Mouse (Mus musculus) T-cell, adult 2 months (primary cell): Measurements from ENCODE around the gene Pde1b.

Experiments used
- DNase-seq: peaks from one replicate; pipeline ENCODE4 v3.0.0; 2022; ENCODE audit warnings: low spot score

Pde1b gene

DNA sequence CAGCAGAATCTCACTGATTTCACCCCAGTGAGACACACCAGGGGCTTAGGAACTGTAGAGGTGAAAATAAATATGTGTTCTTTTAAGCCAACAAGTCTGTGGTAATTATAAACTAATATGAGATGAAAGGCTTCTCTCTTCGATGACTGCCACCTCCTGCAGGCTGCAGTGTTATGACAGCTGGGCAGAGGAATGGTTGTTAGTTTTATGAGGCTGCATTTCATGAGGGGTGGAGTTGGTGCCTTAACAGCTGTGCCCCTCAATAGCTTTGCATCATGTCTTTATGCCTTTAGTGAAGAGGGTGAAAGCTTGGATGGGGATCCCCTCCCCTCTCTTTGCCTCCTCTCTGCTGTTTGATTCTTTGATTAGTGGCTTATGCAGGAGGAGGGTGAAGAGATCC, 48.2 kb downstream of the Pde1b start:
- no peak for DNase-seq

DNA sequence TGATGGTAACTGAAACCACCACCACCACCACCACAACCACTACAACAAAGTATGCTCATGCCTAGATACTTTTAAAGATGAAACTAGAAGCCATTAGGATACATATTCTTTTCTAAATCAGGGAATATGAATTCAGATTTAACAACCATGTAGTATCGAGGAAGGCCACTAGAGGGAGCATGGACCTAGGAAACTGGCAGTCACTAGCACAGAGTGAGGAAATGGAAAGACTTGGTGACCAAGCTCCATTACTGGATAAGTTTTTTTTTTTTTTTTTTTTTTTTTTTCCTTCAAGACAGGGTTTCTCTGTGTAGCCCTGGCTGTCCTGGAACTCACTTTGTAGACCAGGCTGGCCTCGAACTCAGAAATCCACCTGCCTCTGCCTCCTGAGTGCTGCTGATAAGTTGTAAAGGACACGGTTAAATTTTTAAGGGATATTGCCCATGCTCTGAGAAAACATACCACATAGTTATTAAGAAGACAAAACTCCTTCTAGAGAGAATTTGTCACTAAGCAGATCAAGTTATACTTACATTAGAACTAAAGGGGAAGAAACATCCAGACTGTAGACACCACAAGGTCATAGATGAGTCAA, 49.4 kb downstream of the Pde1b start:
- DNase-seq = no peak

DNA sequence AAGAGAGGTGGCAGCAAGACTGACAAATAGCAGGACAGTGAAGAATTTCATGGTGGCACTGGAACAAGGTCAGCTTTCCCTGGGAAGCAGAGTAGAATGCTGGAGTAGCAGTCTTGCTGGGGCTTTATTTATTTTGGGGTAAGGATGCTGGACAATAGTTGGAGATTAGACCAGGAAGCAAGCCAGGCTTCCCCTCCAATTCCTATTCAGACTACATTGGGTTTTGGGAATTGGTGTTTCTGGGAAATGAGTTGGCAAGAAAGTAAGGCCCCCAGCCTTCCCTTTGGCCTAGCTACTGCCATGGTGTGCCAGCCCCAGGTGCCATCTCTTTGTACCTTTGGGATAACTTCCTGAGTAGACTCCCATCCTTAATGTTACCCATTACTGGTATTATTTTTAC, 62.1 kb downstream of the Pde1b start, which contains the start of gene Glycam1:
Glycam1 (minus strand) TSS at position 101 of the 400 bp plus-strand sequence.
- DNase-seq = no peak
